Mouse (Mus musculus) cortical plate, adult 2 months (tissue): ENCODE measurements around the gene Crb3.

ENCODE experiments used
- CTCF ChIP-seq: fragments of 200-500 bp; IDR thresholded peaks from 2 replicates; pipeline ENCODE4 v1.5.1; 2011; ENCODE audit warnings: mild to moderate bottlenecking, control low read depth, low read length; ENCODE audit not compliant: insufficient read depth; ENCODE audit errors: extremely low read depth
- POLR2A ChIP-seq: fragments of 200-500 bp; IDR thresholded peaks from 2 replicates; pipeline ENCODE4 v1.6.1; 2011; ENCODE audit warnings: mild to moderate bottlenecking, low read length, control low read depth; ENCODE audit not compliant: insufficient read depth; ENCODE audit errors: extremely low read depth

DNA sequence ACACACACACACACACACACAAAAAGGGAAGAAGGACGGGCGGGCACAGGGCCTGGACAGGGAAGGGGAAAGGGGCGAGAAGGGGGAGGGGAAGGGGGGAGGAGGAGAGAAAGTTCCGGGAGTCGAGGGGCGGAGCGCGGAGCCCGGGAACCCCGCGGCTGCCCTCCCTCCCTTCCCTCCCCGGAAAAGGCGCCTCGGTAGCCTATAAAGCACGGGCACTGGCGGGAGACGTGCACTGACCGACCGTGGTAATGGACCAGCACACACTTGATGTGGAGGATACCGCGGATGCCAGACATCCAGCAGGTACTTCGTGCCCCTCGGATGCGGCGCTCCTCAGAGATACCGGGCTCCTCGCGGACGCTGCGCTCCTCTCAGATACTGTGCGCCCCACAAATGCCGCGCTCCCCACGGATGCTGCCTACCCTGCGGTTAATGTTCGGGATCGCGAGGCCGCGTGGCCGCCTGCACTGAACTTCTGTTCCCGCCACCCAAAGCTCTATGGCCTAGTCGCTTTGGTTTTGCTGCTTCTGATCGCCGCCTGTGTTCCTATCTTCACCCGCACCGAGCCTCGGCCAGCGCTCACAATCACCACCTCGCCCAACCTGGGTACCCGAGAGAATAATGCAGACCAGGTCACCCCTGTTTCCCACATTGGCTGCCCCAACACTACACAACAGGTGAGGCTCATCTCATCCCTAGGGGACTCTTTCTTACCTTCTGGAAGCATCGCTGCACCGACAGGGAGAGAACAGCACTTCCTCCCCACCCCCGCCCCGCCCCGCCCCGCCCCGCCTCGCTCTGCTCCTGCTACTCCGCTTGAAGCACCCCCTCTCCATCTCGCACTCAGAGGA, 46.5 kb downstream of the Crb3 start, which contains the start of gene Tnfsf9:
- TF ChIP-seq POLR2A (0 out of 2 replicates have a peak, but pooled peaks have one; percentile 22), CTCF (no peak)
